Mouse (Mus musculus): Measurements from ENCODE around the gene Flnb.

Flnb gene

GRCm38 (mm10) chr14:7829181-7829580 lies 11.4 kb downstream of the Flnb start:
- no peak for DNase-seq

- peak; percentile 66 for DNase-seq
Observed at GRCm38 (mm10) chr14:7831770-7832439, 14.1 kb downstream of the Flnb start.

- no peak for DNase-seq
Observed at GRCm38 (mm10) chr14:7832440-7832783, 14.7 kb downstream of the Flnb start.

- no peak for DNase-seq
Observed at GRCm38 (mm10) chr14:7833458-7833857, 15.7 kb downstream of the Flnb start.

GRCm38 (mm10) chr14:7838564-7839089 lies 20.9 kb downstream of the Flnb start:
- no peak for DNase-seq

- no peak for DNase-seq
Observed at GRCm38 (mm10) chr14:7839950-7840514, 22.3 kb downstream of the Flnb start.

- DNase-seq: peak; percentile 34
Observed at GRCm38 (mm10) chr14:7842631-7843332, 25.0 kb downstream of the Flnb start.

- no peak for DNase-seq
Observed at GRCm38 (mm10) chr14:7846696-7847095, 28.9 kb downstream of the Flnb start.

- no peak for DNase-seq
Observed at GRCm38 (mm10) chr14:7847746-7848232, 30.0 kb downstream of the Flnb start.

- no peak for DNase-seq
Observed at GRCm38 (mm10) chr14:7850913-7851312, 33.2 kb downstream of the Flnb start.

- DNase-seq: no peak
Observed at GRCm38 (mm10) chr14:7851543-7852065, 33.8 kb downstream of the Flnb start.

- DNase-seq: no peak
Observed at GRCm38 (mm10) chr14:7853691-7854090, 35.9 kb downstream of the Flnb start.

GRCm38 (mm10) chr14:7854366-7854765 lies 36.6 kb downstream of the Flnb start:
- DNase-seq: no peak

- no peak for DNase-seq
Observed at GRCm38 (mm10) chr14:7855101-7855500, 37.3 kb downstream of the Flnb start.

- no peak for DNase-seq
Observed at GRCm38 (mm10) chr14:7855501-7855900, 37.7 kb downstream of the Flnb start.

GRCm38 (mm10) chr14:7856348-7856747 lies 38.6 kb downstream of the Flnb start:
- no peak for DNase-seq

GRCm38 (mm10) chr14:7857835-7858234 lies 40.1 kb downstream of the Flnb start:
- DNase-seq: no peak

- no peak for DNase-seq
Observed at GRCm38 (mm10) chr14:7858430-7858829, 40.7 kb downstream of the Flnb start.

- DNase-seq: no peak
Observed at GRCm38 (mm10) chr14:7860525-7861154, 42.9 kb downstream of the Flnb start.

- DNase-seq: no peak
Observed at GRCm38 (mm10) chr14:7861275-7861674, 43.5 kb downstream of the Flnb start.

GRCm38 (mm10) chr14:7862226-7862625 lies 44.5 kb downstream of the Flnb start:
- DNase-seq: no peak

GRCm38 (mm10) chr14:7863199-7863598 lies 45.4 kb downstream of the Flnb start:
- no peak for DNase-seq

GRCm38 (mm10) chr14:7863871-7864505 lies 46.2 kb downstream of the Flnb start:
- peak; percentile 34 for DNase-seq

Data from cerebellum, adult 11-12 months (tissue).